Mouse (Mus musculus) neutrophil, adult 83 days (primary cell): ENCODE measurements around the gene Robo3. TPM values are rescaled to one million over a fixed set of nuclear protein-coding genes. Genes with fewer than 3 reads are reported as not detected.

Experiments used
- total RNA-seq, 2 experiments: library from RNA; stranded (reverse); gene quantifications; one replicate each; pipeline ENCODE4 v1.2.4; 2023

Gene Robo3
- total RNA-seq, result under 1 TPM in 1 of 2 experiments, not detected in 1; 0.15 TPM

GRCm38 (mm10) chr9:37432720-37433421 lies at the start of gene Robo3:
Robo3 (minus strand) TSS chr9:37433246.

GRCm38 (mm10) chr9:37401802-37402201 lies 31.2 kb downstream of the Robo3 start, which contains the start of gene Robo4:
Robo4 (plus strand) TSS chr9:37401897.

GRCm38 (mm10) chr9:37367301-37368080 lies 65.6 kb downstream of the Robo3 start, which contains the start of gene Hepacam:
Hepacam (plus strand) TSS chr9:37367351.

Other genes starting within 250 kb of the Robo3 start
- gene Tmem218, start 225.0 kb downstream of the Robo3 start, total RNA-seq, result 1 to 10 TPM; 1.2 to 2.1 TPM
- 10 to 100 TPM; 11.5 to 12.8 TPM for gene Slc37a2, start 177.5 kb downstream of the Robo3 start, total RNA-seq
- 10 to 100 TPM in 1 of 2 experiments, 1 to 10 TPM in 1; 8.8 to 10.5 TPM for gene Ccdc15, start 84.8 kb downstream of the Robo3 start, total RNA-seq
- not detected for gene Hepacam, start 65.9 kb downstream of the Robo3 start, total RNA-seq
- gene Robo4, start 31.3 kb downstream of the Robo3 start, total RNA-seq, result under 1 TPM; 0.13 to 0.20 TPM
- gene Msantd2, start 56.1 kb upstream of the Robo3 start, total RNA-seq, result 10 to 100 TPM; 11.7 to 17.6 TPM
- under 1 TPM; 0.24 to 0.42 TPM for gene Esam, start 94.8 kb upstream of the Robo3 start, total RNA-seq
- not detected for gene Vsig2, start 106.0 kb upstream of the Robo3 start, total RNA-seq
- 1 to 10 TPM; 1.5 TPM for gene Nrgn, start 119.7 kb upstream of the Robo3 start, total RNA-seq
- gene Siae, start 122.5 kb upstream of the Robo3 start, total RNA-seq, result 1 to 10 TPM; 6.0 to 6.1 TPM
- 1 to 10 TPM in 1 of 2 experiments, not detected in 1; 1.0 TPM for gene Spa17, start 180.5 kb upstream of the Robo3 start, total RNA-seq
- 10 to 100 TPM; 42.1 to 49.6 TPM for gene Tbrg1, start 224.1 kb upstream of the Robo3 start, total RNA-seq
- gene Panx3, start 236.0 kb upstream of the Robo3 start, total RNA-seq, result not detected